Comparison of ENCODE assay signal across 13 mouse cellular contexts in the genomic region with DNA sequence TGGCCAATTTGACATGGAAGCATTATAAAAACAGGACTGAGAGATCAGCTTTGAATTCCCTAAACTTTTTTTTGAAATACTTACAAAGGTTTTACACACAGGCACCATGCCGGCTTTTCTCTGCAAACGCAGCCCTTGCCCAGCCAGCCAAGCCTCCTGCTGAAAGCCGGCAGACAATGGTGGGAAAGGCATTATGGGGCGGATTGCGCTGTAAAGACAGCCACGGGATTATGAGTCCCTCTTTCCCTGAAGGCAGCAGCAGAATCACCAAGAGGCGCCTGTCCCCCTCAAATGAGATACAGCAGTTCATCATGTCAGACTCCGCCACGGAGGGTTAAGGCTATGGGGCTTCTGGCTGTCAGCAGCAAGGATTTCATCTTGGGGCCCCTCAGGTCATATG. TPM values are rescaled to one million over a fixed set of nuclear protein-coding genes. Genes with fewer than 3 reads are reported as not detected.
DNase-seq lines count a peak whose midpoint lies in the region; ATAC-seq and TF ChIP-seq lines count a peak whose summit lies in the region.
"Had no signal": no experiment of that assay in that cellular context is flagged by ENCODE, and none has a peak within 500 bp of the region (broad histone marks: within the 10 kb centered on the region; RNA-seq: fewer than 3 reads in every experiment).

No protein-coding gene starts in this region.

- intact Hi-C loops in heart, postnatal 10 days (cut with DNase I), result no loop called here

- no peak overlapping the region for H3K9ac ChIP-seq in forebrain, embryonic 15.5 days (replicated peaks)
- peak overlapping the region; percentile 30 for H3K9ac ChIP-seq in midbrain, embryonic 11.5 days (ENCODE audit: low read length)
- no peak overlapping the region for H3K9ac ChIP-seq in kidney, embryonic 15.5 days
- H3K9ac ChIP-seq: limb, embryonic 12.5 days; stomach, embryonic 15.5 days had no signal

- no peaks in the 10 kb centered on the region for H3K36me3 ChIP-seq in forebrain, embryonic 15.5 days
- H3K36me3 ChIP-seq in midbrain, embryonic 11.5 days (ENCODE audit: control insufficient read depth, insufficient read depth, low read length), result no peaks in the 10 kb centered on the region
- no peaks in the 10 kb centered on the region for H3K36me3 ChIP-seq in kidney, embryonic 15.5 days
- H3K36me3 ChIP-seq: stomach, embryonic 15.5 days had no signal

- H3K9me3 ChIP-seq in forebrain, embryonic 15.5 days, result no peaks in the 10 kb centered on the region
- H3K9me3 ChIP-seq in midbrain, embryonic 11.5 days (ENCODE audit: control insufficient read depth, low read length), result no peaks in the 10 kb centered on the region
- no peaks in the 10 kb centered on the region for H3K9me3 ChIP-seq in kidney, embryonic 15.5 days (replicated peaks)
- H3K9me3 ChIP-seq: limb, embryonic 12.5 days; stomach, embryonic 15.5 days had no signal

- no peaks in the 10 kb centered on the region for H3K27me3 ChIP-seq in forebrain, embryonic 15.5 days
- H3K27me3 ChIP-seq in midbrain, embryonic 11.5 days (ENCODE audit: control insufficient read depth, insufficient read depth, low read length), result no peaks in the 10 kb centered on the region
- H3K27me3 ChIP-seq in kidney, embryonic 15.5 days, result no peaks in the 10 kb centered on the region
- H3K27me3 ChIP-seq: limb, embryonic 12.5 days; stomach, embryonic 15.5 days had no signal

- WGBS in forebrain, embryonic 15.5 days, result 5% methylated on average over 9 of the region's 9 CpGs
- WGBS in midbrain, embryonic 11.5 days, result 15% methylated on average over 9 of the region's 9 CpGs
- 53% methylated on average over 9 of the region's 9 CpGs for WGBS in olfactory bulb, adult 2 months
- WGBS in kidney, embryonic 15.5 days, result 58% methylated on average over 9 of the region's 9 CpGs

- TF ChIP-seq POLR2A in olfactory bulb, adult 2 months (IDR thresholded peaks at IDR 0.05; ENCODE audit: insufficient read depth, low read depth, low read length), result no peak

- H3K4me3 ChIP-seq in forebrain, embryonic 15.5 days, result no peak overlapping the region
- H3K4me3 ChIP-seq in midbrain, embryonic 11.5 days (ENCODE audit: low read depth, low read length), result no peak overlapping the region
- no peak overlapping the region for H3K4me3 ChIP-seq in olfactory bulb, adult 2 months (ENCODE audit: insufficient read depth, low read depth, low read length)
- no peak overlapping the region for H3K4me3 ChIP-seq in kidney, embryonic 15.5 days (replicated peaks)
- H3K4me3 ChIP-seq: limb, embryonic 12.5 days; stomach, embryonic 15.5 days had no signal

- peak; percentile 61 for DNase-seq in heart, adult 11 months
- DNase-seq in heart, postnatal 10 days, result no peak
- DNase-seq in midbrain, embryonic 11.5 days (ENCODE audit: low spot score, missing footprints), result peak; percentile 95
- no peak for DNase-seq in adrenal gland, postnatal 36 days
- DNase-seq in cerebellum, adult 9-11 months, result no peak
- DNase-seq: kidney, adult 11 months; lung, adult 2 months had no signal

- no peak for TF ChIP-seq CTCF in olfactory bulb, adult 2 months (IDR thresholded peaks at IDR 0.05; ENCODE audit: insufficient read depth, low read depth, low read length)

- H3K4me1 ChIP-seq in forebrain, embryonic 15.5 days, result peaks cover 22% of the 10 kb centered on the region
- peaks cover 20% of the 10 kb centered on the region for H3K4me1 ChIP-seq in midbrain, embryonic 11.5 days (ENCODE audit: control insufficient read depth, insufficient read depth, low read length)
- 0 out of 2 replicates have a peak, but pooled peaks cover 2% of the 10 kb centered on the region for H3K4me1 ChIP-seq in olfactory bulb, adult 2 months (ENCODE audit: control insufficient read depth, insufficient read depth, low read length)
- no peaks in the 10 kb centered on the region for H3K4me1 ChIP-seq in kidney, embryonic 15.5 days
- H3K4me1 ChIP-seq: limb, embryonic 12.5 days; stomach, embryonic 15.5 days had no signal

- H3K27ac ChIP-seq in forebrain, embryonic 15.5 days (replicated peaks), result peak overlapping the region; percentile 44; the same call in 1 of the 2 replicates
- H3K27ac ChIP-seq in midbrain, embryonic 11.5 days (ENCODE audit: low read depth, low read length), result peak overlapping the region; percentile 54
- H3K27ac ChIP-seq in olfactory bulb, adult 2 months (ENCODE audit: insufficient read depth, low read depth, low read length), result peak overlapping the region; percentile 33; the same call in 1 of the 2 replicates
- no peak overlapping the region for H3K27ac ChIP-seq in kidney, embryonic 15.5 days
- H3K27ac ChIP-seq: limb, embryonic 12.5 days; stomach, embryonic 15.5 days had no signal

- ATAC-seq in forebrain, embryonic 15.5 days (replicated peaks), result peak; percentile 53; the same call in 1 of the 2 replicates
- peak; percentile 79 for ATAC-seq in midbrain, embryonic 11.5 days (ENCODE audit: low FRiP score)
- ATAC-seq in kidney, embryonic 15.5 days (replicated peaks; ENCODE audit: low FRiP score), result no peak

- peak overlapping the region; percentile 33 for H3K4me2 ChIP-seq in forebrain, embryonic 15.5 days (replicated peaks)
- H3K4me2 ChIP-seq in midbrain, embryonic 11.5 days, result peak overlapping the region; percentile 29
- no peak overlapping the region for H3K4me2 ChIP-seq in kidney, embryonic 15.5 days
- H3K4me2 ChIP-seq: limb, embryonic 12.5 days; stomach, embryonic 15.5 days had no signal

RNA-seq across cellular contexts. Expression of a gene that starts 22.8 kb away (rescaled TPM):
- total RNA-seq in heart, postnatal 10 days (2021), result not detected
- 0.33 and 0.36 TPM in 2 replicates for polyA plus RNA-seq in forebrain, embryonic 15.5 days (2015; fragmentation: Nextera tagmentation; extraction: Ambion mirVana)
- polyA plus RNA-seq in midbrain, embryonic 11.5 days (2014; fragmentation: Nextera tagmentation; extraction: Ambion mirVana), result 0.33 TPM in 1 of 2 replicates, not detected in the other
- not detected in 2 replicates for polyA plus RNA-seq in olfactory bulb, adult 2 months (2012; ENCODE audit: insufficient read depth, insufficient read length, low replicate concordance, missing spikeins)
- polyA plus RNA-seq in kidney, embryonic 15.5 days (2015; fragmentation: Nextera tagmentation; extraction: Ambion mirVana), result 0.19 and 0.38 TPM in 2 replicates
- total RNA-seq in adrenal gland, postnatal 36 days (2021), result under 1 TPM in 1 of 2 experiments, not detected in 1; 0.30 TPM
- total RNA-seq: ES-E14 had no signal

Comparison
In these comparisons a context has a peak if more than half of its experiments do, and no peak if none do; other contexts are left out.
1. DNase-seq: peak in heart, adult 11 months (single experiment) and midbrain, embryonic 11.5 days (single experiment); none in heart, postnatal 10 days (0 of 2), adrenal gland, postnatal 36 days (0 of 2) and cerebellum, adult 9-11 months (single experiment).